Mouse (Mus musculus) limb, embryonic 15.5 days (tissue): ENCODE measurements around the gene Ptpn12. TPM values are rescaled to one million over a fixed set of nuclear protein-coding genes. Genes with fewer than 3 reads are reported as not detected.

Source experiments
- ATAC-seq: fragments of 200-750 bp; cut with Nextera tagmentation; 2 replicates; pipeline ENCODE4 v1.8.0; 2017; ENCODE audit warnings: low read depth, moderate TSS enrichment; ENCODE audit not compliant: insufficient number of reproducible peaks, low FRiP score, low TSS enrichment
- H3K27ac ChIP-seq: fragments of 300-500 bp; sonication (generic); 2 replicates; pipeline ENCODE4 v1.5.1; 2015; ENCODE audit warnings: moderate library complexity, mild to moderate bottlenecking, inconsistent platforms
- H3K27me3 ChIP-seq: fragments of 300-500 bp; sonication (generic); 2 replicates; pipeline ENCODE4 v1.6.1; 2015; ENCODE audit warnings: inconsistent platforms
- H3K36me3 ChIP-seq: fragments of 300-500 bp; sonication (generic); 2 replicates; pipeline ENCODE4 v1.6.1; 2015; ENCODE audit warnings: inconsistent platforms
- H3K4me1 ChIP-seq: fragments of 300-500 bp; sonication (generic); 2 replicates; pipeline ENCODE4 v1.6.1; 2015; ENCODE audit warnings: inconsistent platforms
- H3K4me2 ChIP-seq: fragments of 300-500 bp; sonication (generic); 2 replicates; pipeline ENCODE4 v1.6.1; 2015; ENCODE audit warnings: mild to moderate bottlenecking, inconsistent platforms
- H3K4me3 ChIP-seq: fragments of 300-500 bp; sonication (generic); 2 replicates; pipeline ENCODE4 v1.5.1; 2015; ENCODE audit warnings: mild to moderate bottlenecking, inconsistent platforms
- H3K9ac ChIP-seq: fragments of 300-500 bp; sonication (generic); 2 replicates; pipeline ENCODE4 v1.6.1; 2015; ENCODE audit warnings: inconsistent platforms
- H3K9me3 ChIP-seq: fragments of 300-500 bp; sonication (generic); 2 replicates; pipeline ENCODE4 v1.6.1; 2016; ENCODE audit warnings: inconsistent platforms
- WGBS: fragments of 180-500 bp; shearing (Covaris S2); methylation state at CpG from one replicate; pipeline ENCODE4 v1.1.7; 2015; 5-methylcytosine and 5-hydroxymethylcytosine counted together
- polyA plus RNA-seq: library from polyadenylated mRNA; unstranded; fragments of >200 nt; fragmentation: Nextera tagmentation; extraction: Ambion mirVana; gene quantifications from 2 replicates; pipeline ENCODE4 v1.2.1, GENCODE M21; 2015

The Ptpn12 gene
- polyA plus RNA-seq, 1 experiment from 2014 or later = 21.8 TPM

- Histone ChIP-seq H3K27me3 (no peaks in the 10 kb centered on the region), H3K4me3 (no peak overlapping the region), H3K4me1 (no peaks in the 10 kb centered on the region), H3K27ac (no peak overlapping the region), H3K9me3 (no peaks in the 10 kb centered on the region), H3K9ac (no peak overlapping the region), H3K36me3 (0 out of 2 replicates have a peak, but pooled peaks cover 2% of the 10 kb centered on the region), H3K4me2 (no peak overlapping the region)
- ATAC-seq = no peak
- WGBS = 85% methylated on average over 4 of the region's 4 CpGs
Observed at GRCm38 (mm10) chr5:21047114-21047513, 8.6 kb downstream of the Ptpn12 start.

- H3K27me3 ChIP-seq = no peaks in the 10 kb centered on the region
- 87% methylated on average over 7 of the region's 7 CpGs for WGBS
- ATAC-seq = no peak
- H3K4me2 ChIP-seq = no peak overlapping the region
- H3K27ac ChIP-seq = no peak overlapping the region
- no peaks in the 10 kb centered on the region for H3K4me1 ChIP-seq
- H3K9me3 ChIP-seq = no peaks in the 10 kb centered on the region
- H3K36me3 ChIP-seq = 0 out of 2 replicates have a peak, but pooled peaks cover 2% of the 10 kb centered on the region
- H3K4me3 ChIP-seq = no peak overlapping the region
- no peak overlapping the region for H3K9ac ChIP-seq
Observed at GRCm38 (mm10) chr5:21046150-21047048, 9.3 kb downstream of the Ptpn12 start.

- H3K4me1 ChIP-seq = no peaks in the 10 kb centered on the region
- 0 out of 2 replicates have a peak, but pooled peaks cover 2% of the 10 kb centered on the region for H3K36me3 ChIP-seq
- 80% methylated on average over 2 of the region's 2 CpGs for WGBS
- H3K27ac ChIP-seq = no peak overlapping the region
- H3K9me3 ChIP-seq = no peaks in the 10 kb centered on the region
- no peaks in the 10 kb centered on the region for H3K27me3 ChIP-seq
- H3K4me2 ChIP-seq = no peak overlapping the region
- H3K4me3 ChIP-seq = no peak overlapping the region
- no peak overlapping the region for H3K9ac ChIP-seq
- no peak for ATAC-seq
Observed at GRCm38 (mm10) chr5:21045462-21045861, 10.2 kb downstream of the Ptpn12 start.

GRCm38 (mm10) chr5:21038100-21038499, 17.6 kb downstream of the Ptpn12 start:
- 86% methylated on average over 5 of the region's 5 CpGs for WGBS

GRCm38 (mm10) chr5:21035689-21036480, 19.8 kb downstream of the Ptpn12 start:
- WGBS = 75% methylated on average over 7 of the region's 7 CpGs
- no peak for ATAC-seq

More at GRCm38 (mm10) chr5:21038100-21038499, 17.6 kb downstream of the Ptpn12 start:
- Histone ChIP-seq H3K4me2 (no peak overlapping the region), H3K9me3 (no peaks in the 10 kb centered on the region), H3K27me3 (no peaks in the 10 kb centered on the region), H3K9ac (no peak overlapping the region), H3K27ac (no peak overlapping the region), H3K4me3 (no peak overlapping the region), H3K36me3 (no peaks in the 10 kb centered on the region), H3K4me1 (peaks cover 4% of the 10 kb centered on the region; the same call in 1 of the 2 replicates)
- ATAC-seq = no peak

GRCm38 (mm10) chr5:21034388-21034966, 21.2 kb downstream of the Ptpn12 start:
- Histone ChIP-seq H3K27ac (no peak overlapping the region), H3K36me3 (no peaks in the 10 kb centered on the region), H3K9ac (no peak overlapping the region), H3K4me2 (no peak overlapping the region), H3K27me3 (no peaks in the 10 kb centered on the region), H3K4me3 (no peak overlapping the region), H3K4me1 (peaks cover 7% of the 10 kb centered on the region; the same call in 1 of the 2 replicates), H3K9me3 (no peaks in the 10 kb centered on the region)
- 75% methylated on average over 6 of the region's 6 CpGs for WGBS
- ATAC-seq = no peak

More at GRCm38 (mm10) chr5:21035689-21036480, 19.8 kb downstream of the Ptpn12 start:
- Histone ChIP-seq H3K9ac (no peak overlapping the region), H3K27me3 (no peaks in the 10 kb centered on the region), H3K4me1 (peaks cover 4% of the 10 kb centered on the region; the same call in 1 of the 2 replicates), H3K4me3 (no peak overlapping the region), H3K36me3 (no peaks in the 10 kb centered on the region), H3K27ac (no peak overlapping the region), H3K9me3 (no peaks in the 10 kb centered on the region), H3K4me2 (no peak overlapping the region)

- ATAC-seq = no peak
- WGBS = 51% methylated on average over 11 of the region's 11 CpGs
- Histone ChIP-seq H3K36me3 (no peaks in the 10 kb centered on the region), H3K4me1 (peaks cover 7% of the 10 kb centered on the region; the same call in 1 of the 2 replicates), H3K9me3 (no peaks in the 10 kb centered on the region), H3K27ac (no peak overlapping the region), H3K9ac (no peak overlapping the region), H3K4me2 (no peak overlapping the region), H3K27me3 (no peaks in the 10 kb centered on the region), H3K4me3 (no peak overlapping the region)
Observed at GRCm38 (mm10) chr5:21033382-21034056, 22.2 kb downstream of the Ptpn12 start.

- peaks cover 7% of the 10 kb centered on the region; the same call in 1 of the 2 replicates for H3K4me1 ChIP-seq
- no peak for ATAC-seq
- H3K4me2 ChIP-seq = no peak overlapping the region
- no peak overlapping the region for H3K27ac ChIP-seq
- H3K9me3 ChIP-seq = no peaks in the 10 kb centered on the region
- peaks cover 8% of the 10 kb centered on the region for H3K36me3 ChIP-seq
- H3K9ac ChIP-seq = no peak overlapping the region
- H3K27me3 ChIP-seq = no peaks in the 10 kb centered on the region
- H3K4me3 ChIP-seq = no peak overlapping the region
- WGBS = 58% methylated on average over 3 of the region's 3 CpGs
Observed at GRCm38 (mm10) chr5:21032626-21033025, 23.1 kb downstream of the Ptpn12 start.

GRCm38 (mm10) chr5:21030226-21030625, 25.5 kb downstream of the Ptpn12 start:
- no peak overlapping the region for H3K9ac ChIP-seq
- H3K27ac ChIP-seq = no peak overlapping the region
- H3K9me3 ChIP-seq = no peaks in the 10 kb centered on the region
- peaks cover 7% of the 10 kb centered on the region; the same call in 1 of the 2 replicates for H3K4me1 ChIP-seq
- H3K4me3 ChIP-seq = no peak overlapping the region
- H3K27me3 ChIP-seq = no peaks in the 10 kb centered on the region
- H3K36me3 ChIP-seq = peaks cover 11% of the 10 kb centered on the region
- ATAC-seq = no peak
- H3K4me2 ChIP-seq = no peak overlapping the region

- no peak overlapping the region for H3K4me3 ChIP-seq
- no peak overlapping the region for H3K4me2 ChIP-seq
- H3K27ac ChIP-seq = no peak overlapping the region
- H3K27me3 ChIP-seq = no peaks in the 10 kb centered on the region
- H3K36me3 ChIP-seq = peaks cover 35% of the 10 kb centered on the region
- WGBS = 52% methylated on average over 5 of the region's 5 CpGs
- no peaks in the 10 kb centered on the region for H3K4me1 ChIP-seq
- H3K9me3 ChIP-seq = no peaks in the 10 kb centered on the region
- no peak overlapping the region for H3K9ac ChIP-seq
- no peak for ATAC-seq
Observed at GRCm38 (mm10) chr5:21017075-21017474, 38.6 kb downstream of the Ptpn12 start.

GRCm38 (mm10) chr5:21010908-21011307, 44.8 kb downstream of the Ptpn12 start:
- Histone ChIP-seq H3K9me3 (no peaks in the 10 kb centered on the region), H3K4me3 (no peak overlapping the region), H3K27ac (no peak overlapping the region), H3K4me2 (no peak overlapping the region), H3K9ac (no peak overlapping the region), H3K4me1 (no peaks in the 10 kb centered on the region), H3K27me3 (no peaks in the 10 kb centered on the region), H3K36me3 (peaks cover 41% of the 10 kb centered on the region)
- ATAC-seq = no peak
